Mouse (Mus musculus): ENCODE data around the gene Olfr145. TPM values are rescaled to one million over a fixed set of nuclear protein-coding genes. Genes with fewer than 3 reads are reported as not detected.

The Olfr145 gene
- total RNA-seq, 2 experiments from 2014 or later: not detected

Other genes starting within 250 kb of the Olfr145 start
- 10 to 100 TPM; 53.0 to 54.5 TPM for gene Tbrg1, start 239.4 kb upstream of the Olfr145 start, total RNA-seq (2021)
- not detected for gene Panx3, start 227.5 kb upstream of the Olfr145 start, total RNA-seq (2021)
- gene Olfr160, start 180.5 kb upstream of the Olfr145 start, total RNA-seq (2021): not detected
- not detected for gene Olfr874, start 151.6 kb upstream of the Olfr145 start, total RNA-seq (2021)
- not detected for gene Olfr875, start 124.9 kb upstream of the Olfr145 start, total RNA-seq (2021)
- not detected for gene Olfr876, start 93.7 kb upstream of the Olfr145 start, total RNA-seq (2021)
- gene Olfr877, start 42.5 kb upstream of the Olfr145 start, total RNA-seq (2021): under 1 TPM in 1 of 2 experiments, not detected in 1; 0.16 TPM
- gene Olfr878, start 21.1 kb downstream of the Olfr145 start, total RNA-seq (2021): under 1 TPM in 1 of 2 experiments, not detected in 1; 0.16 TPM
- not detected for gene Olfr881, start 95.1 kb downstream of the Olfr145 start, total RNA-seq (2021)
- gene Olfr883, start 129.1 kb downstream of the Olfr145 start, total RNA-seq (2021): not detected
- gene Olfr884, start 149.8 kb downstream of the Olfr145 start, total RNA-seq (2021): not detected
- not detected for gene Olfr885, start 164.6 kb downstream of the Olfr145 start, total RNA-seq (2021)
- not detected for gene Olfr887, start 187.3 kb downstream of the Olfr145 start, total RNA-seq (2021)
- gene Olfr888, start 211.4 kb downstream of the Olfr145 start, total RNA-seq (2021): not detected
- gene Olfr889, start 218.5 kb downstream of the Olfr145 start, total RNA-seq (2021): not detected
- gene Olfr890, start 245.8 kb downstream of the Olfr145 start, total RNA-seq (2021): not detected

Measured in left cerebral cortex, postnatal 25 days (tissue).